In the genomic region with DNA sequence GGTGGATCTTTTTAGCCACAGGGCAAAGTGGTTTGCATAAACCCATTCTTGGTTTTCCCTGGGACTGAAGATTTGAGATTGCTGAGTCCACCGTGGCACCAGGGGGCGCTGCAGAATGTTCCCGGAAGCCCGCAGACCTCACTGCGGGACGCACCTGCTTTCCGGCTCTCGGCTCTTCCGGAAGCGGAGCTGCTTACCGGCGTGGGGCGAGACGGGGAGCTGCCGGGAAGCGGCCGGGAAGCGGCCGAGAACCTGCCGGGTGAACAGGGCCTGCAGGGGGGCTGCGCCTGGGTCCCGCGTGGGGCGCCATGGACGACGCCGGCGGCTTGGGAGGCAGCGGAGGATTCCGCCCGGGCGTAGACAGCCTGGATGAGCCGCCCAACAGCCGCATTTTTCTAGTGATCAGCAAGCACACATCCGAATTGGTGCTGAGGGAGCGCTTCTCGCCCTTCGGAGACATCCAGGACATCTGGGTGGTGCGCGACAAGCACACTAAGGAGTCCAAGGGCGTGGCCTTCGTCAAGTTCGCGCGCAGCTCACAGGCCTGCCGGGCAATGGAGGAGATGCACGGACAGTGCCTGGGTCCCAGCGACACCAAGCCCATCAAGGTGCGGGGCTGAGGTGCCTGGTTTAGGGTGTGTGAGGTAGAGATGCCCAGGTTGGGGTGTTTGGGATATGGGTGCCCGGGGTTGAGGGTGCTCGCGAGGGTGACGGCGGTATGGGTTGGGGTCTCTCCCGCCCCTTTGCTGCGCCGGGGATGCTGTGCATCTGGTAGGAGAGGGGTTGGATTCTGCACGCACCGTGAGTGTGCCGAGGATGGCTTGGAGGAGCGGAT, we compare ENCODE assay signal across 8 mouse cellular contexts. TPM values are rescaled to one million over a fixed set of nuclear protein-coding genes. Genes with fewer than 3 reads are reported as not detected.
DNase-seq lines count a peak whose midpoint lies in the region; ATAC-seq and TF ChIP-seq lines count a peak whose summit lies in the region.

A gene (plus strand): TSS at position 164 of the 835 bp plus-strand sequence.

- TF ChIP-seq CTCF in E14TG2a.4 (conservative IDR thresholded peaks at IDR 0.05; ENCODE audit: low read length) = peak; percentile 62
- TF ChIP-seq CTCF in heart, postnatal 0 days (IDR thresholded peaks at IDR 0.05; ENCODE audit: low read depth) = peak; percentile 82
- peak; percentile 90 for TF ChIP-seq CTCF in testis, adult 2 months (IDR thresholded peaks at IDR 0.05; ENCODE audit: control insufficient read depth, insufficient read depth, insufficient replicate concordance, low read depth, low read length)

- peak within 1 kb of the TSS; percentile 91 for H3K4me2 ChIP-seq in forebrain, embryonic 12.5 days
- H3K4me2 ChIP-seq in heart, postnatal 0 days (ENCODE audit: low read depth, low read length) = peak within 1 kb of the TSS; percentile 90
- peak within 1 kb of the TSS; percentile 89 for H3K4me2 ChIP-seq in liver, embryonic 16.5 days (ENCODE audit: low read depth, low read length)
- H3K4me2 ChIP-seq in neural tube, embryonic 13.5 days = peak within 1 kb of the TSS; percentile 94

- H3K36me3 ChIP-seq in E14TG2a.4 (ENCODE audit: insufficient read depth, low read length) = peaks cover 37% of the 10 kb centered on the region
- peaks cover 32% of the 10 kb centered on the region for H3K36me3 ChIP-seq in forebrain, embryonic 12.5 days (replicated peaks)
- peaks cover 17% of the 10 kb centered on the region for H3K36me3 ChIP-seq in heart, postnatal 0 days (replicated peaks; ENCODE audit: control insufficient read depth, insufficient read depth, low read length)
- peaks cover 2% of the 10 kb centered on the region; the same call in 1 of the 2 replicates for H3K36me3 ChIP-seq in liver, embryonic 16.5 days (ENCODE audit: control insufficient read depth, insufficient read depth)
- H3K36me3 ChIP-seq in neural tube, embryonic 13.5 days = peaks cover 31% of the 10 kb centered on the region
- no peaks in the 10 kb centered on the region; the same call in 1 of the 2 replicates for H3K36me3 ChIP-seq in testis, adult 2 months (ENCODE audit: control insufficient read depth, insufficient read depth, low read length)

- peak within 1 kb of the TSS; percentile 93 for H3K4me3 ChIP-seq in E14TG2a.4 (replicated peaks; ENCODE audit: low read length)
- H3K4me3 ChIP-seq in forebrain, embryonic 12.5 days (replicated peaks) = peak within 1 kb of the TSS; percentile 95
- H3K4me3 ChIP-seq in heart, postnatal 0 days (ENCODE audit: low read depth, low read length) = peak within 1 kb of the TSS; percentile 69
- peak within 1 kb of the TSS; percentile 97 for H3K4me3 ChIP-seq in liver, embryonic 16.5 days (ENCODE audit: low read depth, low read length)
- H3K4me3 ChIP-seq in neural tube, embryonic 13.5 days = peak within 1 kb of the TSS; percentile 85
- peak within 1 kb of the TSS; percentile 89 for H3K4me3 ChIP-seq in testis, adult 2 months (ENCODE audit: control insufficient read depth, low read depth, low read length)

- TF ChIP-seq EP300 in heart, postnatal 0 days (IDR thresholded peaks at IDR 0.05; ENCODE audit: low read depth) = no peak

- WGBS in forebrain, embryonic 12.5 days = under 1% methylated on average over 61 of the region's 61 CpGs
- WGBS in heart, postnatal 0 days = under 1% methylated on average over 61 of the region's 61 CpGs
- WGBS in liver, embryonic 16.5 days (ENCODE audit: insufficient replicate concordance) = under 1% methylated on average over 61 of the region's 61 CpGs
- whole genome bisulfite sequencing in neural tube, embryonic 13.5 days = under 1% methylated on average over 61 of the region's 61 CpGs

- no peaks in the 10 kb centered on the region for H3K9me3 ChIP-seq in E14TG2a.4 (ENCODE audit: low read length)
- H3K9me3 ChIP-seq in forebrain, embryonic 12.5 days = no peaks in the 10 kb centered on the region
- no peaks in the 10 kb centered on the region for H3K9me3 ChIP-seq in heart, postnatal 0 days (replicated peaks; ENCODE audit: control insufficient read depth, low read length)
- no peaks in the 10 kb centered on the region for H3K9me3 ChIP-seq in liver, embryonic 16.5 days (replicated peaks; ENCODE audit: control insufficient read depth, low read length)
- H3K9me3 ChIP-seq in neural tube, embryonic 13.5 days = no peaks in the 10 kb centered on the region

- H3K27me3 ChIP-seq in E14TG2a.4 (ENCODE audit: insufficient read depth, low read length) = no peaks in the 10 kb centered on the region
- no peaks in the 10 kb centered on the region for H3K27me3 ChIP-seq in forebrain, embryonic 12.5 days
- no peaks in the 10 kb centered on the region for H3K27me3 ChIP-seq in heart, postnatal 0 days (ENCODE audit: control insufficient read depth, insufficient read depth, low read length)
- no peaks in the 10 kb centered on the region for H3K27me3 ChIP-seq in liver, embryonic 16.5 days (ENCODE audit: control insufficient read depth, insufficient read depth, low read depth, low read length)
- H3K27me3 ChIP-seq in neural tube, embryonic 13.5 days = no peaks in the 10 kb centered on the region
- no peaks in the 10 kb centered on the region for H3K27me3 ChIP-seq in testis, adult 2 months (ENCODE audit: control insufficient read depth, insufficient read depth, low read length)

- TF ChIP-seq POLR2A in testis, adult 2 months (IDR thresholded peaks at IDR 0.05; ENCODE audit: control insufficient read depth, low read depth, low read length) = no peak

- peak; percentile 88 for ATAC-seq in forebrain, embryonic 12.5 days (ENCODE audit: low FRiP score)
- ATAC-seq in heart, postnatal 0 days (ENCODE audit: insufficient read depth, low read depth) = peak; percentile 80
- ATAC-seq in liver, embryonic 16.5 days (ENCODE audit: low read depth) = peak; percentile 89
- ATAC-seq in neural tube, embryonic 13.5 days (ENCODE audit: low read depth) = peak; percentile 92

- H3K9ac ChIP-seq in forebrain, embryonic 12.5 days = peak within 1 kb of the TSS; percentile 91
- H3K9ac ChIP-seq in heart, postnatal 0 days (replicated peaks; ENCODE audit: low read depth, low read length) = peak within 1 kb of the TSS; percentile 62
- H3K9ac ChIP-seq in liver, embryonic 16.5 days (ENCODE audit: low read depth, low read length) = peak within 1 kb of the TSS; percentile 90
- H3K9ac ChIP-seq in neural tube, embryonic 13.5 days = peak within 1 kb of the TSS; percentile 91

- peak within 1 kb of the TSS; percentile 65 for H3K27ac ChIP-seq in forebrain, embryonic 12.5 days
- peak within 1 kb of the TSS; percentile 58 for H3K27ac ChIP-seq in heart, postnatal 0 days (ENCODE audit: low read depth)
- H3K27ac ChIP-seq in liver, embryonic 16.5 days (ENCODE audit: low read length) = peak within 1 kb of the TSS; percentile 93
- peak within 1 kb of the TSS; percentile 75 for H3K27ac ChIP-seq in neural tube, embryonic 13.5 days (replicated peaks)
- peak within 1 kb of the TSS; percentile 32 for H3K27ac ChIP-seq in testis, adult 2 months (ENCODE audit: control insufficient read depth, insufficient read depth, low read depth, low read length)

- DNase-seq in c-Kit-positive CD71-positive TER-119-positive erythroid progenitor cells, embryonic 14.5 days (ENCODE audit: low spot score) = peak; percentile 87
- peak; percentile 72 for DNase-seq in heart, postnatal 0 days (ENCODE audit: low spot score)
- peak; percentile 95 for DNase-seq in kidney, postnatal 4 days

- H3K4me1 ChIP-seq in E14TG2a.4 (replicated peaks; ENCODE audit: low read depth, low read length) = peaks cover 14% of the 10 kb centered on the region
- peaks cover 12% of the 10 kb centered on the region for H3K4me1 ChIP-seq in forebrain, embryonic 12.5 days
- peaks cover 14% of the 10 kb centered on the region for H3K4me1 ChIP-seq in heart, postnatal 0 days (ENCODE audit: control insufficient read depth, insufficient read depth)
- peaks cover 14% of the 10 kb centered on the region for H3K4me1 ChIP-seq in liver, embryonic 16.5 days (ENCODE audit: control insufficient read depth, low read depth, low read length)
- peaks cover 14% of the 10 kb centered on the region for H3K4me1 ChIP-seq in neural tube, embryonic 13.5 days (replicated peaks)
- peaks cover 17% of the 10 kb centered on the region for H3K4me1 ChIP-seq in testis, adult 2 months (ENCODE audit: control insufficient read depth, insufficient read depth, low read length)

RNA-seq across cellular contexts. Expression of the gene that starts here (rescaled TPM):
- 13.5 and 20.5 TPM in 2 replicates for polyA plus RNA-seq in forebrain, embryonic 12.5 days (2016; fragmentation: Nextera tagmentation; extraction: Ambion mirVana)
- total RNA-seq in heart, postnatal 0 days (2014; rRNA removed; ENCODE audit: low replicate concordance) = 29.7 and 29.9 TPM in 2 replicates
- polyA plus RNA-seq in heart, postnatal 0 days (2015; fragmentation: Nextera tagmentation; extraction: Ambion mirVana) = 11.0 and 12.4 TPM in 2 replicates
- polyA plus RNA-seq in liver, embryonic 16.5 days (2015; fragmentation: Nextera tagmentation; extraction: Ambion mirVana) = 4.9 and 5.1 TPM in 2 replicates
- 20.3 and 21.7 TPM in 2 replicates for polyA plus RNA-seq in neural tube, embryonic 13.5 days (2015; fragmentation: Nextera tagmentation; extraction: Ambion mirVana)
- polyA plus RNA-seq in testis, adult 2 months (2012; rRNA removed) = 5.8 and 5.9 TPM in 2 replicates

Comparison
In these comparisons a context has a peak if more than half of its experiments do, and no peak if none do; other contexts are left out.
1. Peak in every context shown above with its lines: DNase-seq, ATAC-seq, H3K4me3 ChIP-seq and H3K27ac ChIP-seq.
2. H3K27ac ChIP-seq: peak in every context shown above with its lines; median percentile 93 in liver, embryonic 16.5 days; 75 in neural tube, embryonic 13.5 days; 65 in forebrain, embryonic 12.5 days; 58 in heart, postnatal 0 days; 32 in testis, adult 2 months.